Mouse (Mus musculus) kidney, postnatal 10 days (tissue): ENCODE measurements at regions not wholly inside any gene's neighbourhood (a gene's known extent, or its start where the extent isn't known, plus 50 kb on each side); places are given as distances from the start of the nearest gene placed in this dataset.

Experiments used
- DNase-seq: peaks from one replicate; pipeline ENCODE4 v3.0.0; 2021; ENCODE audit warnings: mixed read lengths

DNA sequence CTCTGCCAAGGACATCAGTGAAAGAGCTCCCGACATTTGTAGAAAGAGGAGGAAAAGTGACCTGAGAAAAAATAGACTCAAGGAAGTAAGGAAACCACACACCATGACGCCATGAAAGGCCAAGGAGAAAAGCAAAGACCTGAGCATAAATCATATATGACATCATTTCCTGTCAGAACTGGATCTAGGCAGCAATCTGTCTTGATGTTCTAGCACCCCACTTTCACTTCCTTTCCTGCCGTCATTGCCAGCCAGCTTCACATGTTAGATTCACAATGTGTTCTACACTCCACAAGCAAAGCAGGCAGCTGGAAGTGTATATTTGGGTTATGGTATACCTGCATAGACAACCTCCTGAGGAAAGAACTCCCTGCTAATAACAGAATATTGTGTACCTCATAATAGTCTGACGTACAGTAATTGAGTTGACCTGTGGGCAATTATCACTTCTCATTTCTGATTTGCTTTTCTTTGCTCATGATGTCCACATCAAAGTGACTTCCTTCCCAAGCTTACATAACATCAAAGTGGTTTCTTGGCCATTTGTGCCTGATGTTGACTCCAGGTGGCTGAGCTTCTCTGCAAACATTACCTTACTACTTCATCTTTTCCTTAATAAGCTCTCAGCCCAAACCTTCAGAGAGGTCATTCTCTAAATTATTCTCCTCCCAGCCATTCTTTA lies 633.6 kb upstream of the Adgrl2 start:
- DNase-seq = no peak

DNA sequence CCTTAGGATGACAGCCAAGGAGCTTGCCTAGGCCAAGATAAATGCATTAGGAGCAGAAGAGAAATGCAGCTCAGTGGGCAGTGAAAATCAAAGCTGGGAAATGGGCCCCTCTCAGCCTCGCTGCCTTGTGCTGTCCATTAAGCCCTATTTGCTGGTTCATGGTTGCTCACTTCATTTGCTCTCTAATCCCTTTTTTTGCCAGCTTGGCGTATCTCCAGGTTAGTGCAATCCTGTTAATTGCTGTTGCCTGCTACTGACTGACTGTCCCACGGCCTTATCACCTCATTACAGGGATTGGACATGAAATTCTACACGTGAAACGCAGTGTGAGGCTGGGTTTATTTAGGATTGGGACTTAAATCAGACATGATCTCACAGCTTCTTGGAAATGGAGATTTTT lies 613.5 kb upstream of the Adgrl2 start:
- DNase-seq = no peak

DNA sequence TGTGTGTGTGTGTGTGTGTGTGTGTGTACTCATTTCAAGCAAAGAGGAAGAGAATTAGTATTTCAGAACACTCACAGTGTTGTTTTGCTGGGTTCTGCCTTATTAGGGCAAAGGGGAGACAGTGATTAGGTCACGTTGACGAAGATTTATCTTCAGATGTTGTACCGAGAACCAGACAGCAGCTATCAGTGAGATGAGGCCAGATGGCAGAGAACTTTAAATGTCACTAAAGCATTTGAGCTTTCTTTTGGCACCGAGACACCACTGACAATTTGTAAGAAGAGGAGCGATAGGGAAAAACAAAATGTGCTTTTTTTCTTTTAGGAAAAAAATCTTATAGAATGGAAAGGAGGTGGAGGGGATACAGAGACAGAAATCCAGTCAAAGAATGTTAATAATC lies 610.9 kb upstream of the Adgrl2 start:
- no peak for DNase-seq

DNA sequence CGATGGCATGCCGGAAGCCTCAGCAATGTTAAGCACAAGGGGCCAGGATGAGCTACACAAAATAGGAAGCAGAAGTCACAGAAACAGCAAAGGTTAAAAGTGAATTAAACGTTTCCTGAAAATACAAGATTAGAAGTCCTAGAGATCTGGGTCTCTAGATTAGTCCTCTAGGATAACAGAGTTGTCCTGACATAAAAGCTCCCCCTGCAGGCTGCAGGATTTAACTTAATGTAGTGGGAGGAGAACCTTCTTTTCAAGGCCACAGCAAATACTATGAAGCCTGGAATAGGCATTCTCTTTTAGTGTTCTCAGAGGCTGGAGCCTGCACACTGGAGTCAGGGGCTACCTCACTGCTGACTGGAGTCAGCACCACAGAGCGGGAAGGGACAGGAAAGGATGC lies 604.1 kb upstream of the Adgrl2 start:
- DNase-seq = peak; percentile 58

DNA sequence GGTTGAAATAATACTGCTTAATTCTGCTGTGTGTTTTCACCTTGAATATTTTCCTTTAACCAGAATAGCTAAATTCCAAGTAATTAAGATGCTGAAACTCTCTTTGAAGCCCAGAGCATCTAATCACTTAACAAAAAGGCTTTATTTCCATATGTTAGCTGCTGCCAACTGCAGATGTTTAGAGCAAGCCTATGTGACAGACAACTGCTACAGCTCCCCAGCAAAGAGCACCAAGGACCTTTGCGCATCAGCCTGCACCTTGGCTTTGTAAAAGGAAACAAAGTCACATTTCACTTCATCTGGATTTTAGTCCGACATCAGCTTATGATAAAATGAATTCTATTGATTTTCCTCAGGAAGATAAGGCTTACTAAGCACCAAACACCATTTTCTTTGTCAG lies 595.4 kb upstream of the Adgrl2 start:
- no peak for DNase-seq

DNA sequence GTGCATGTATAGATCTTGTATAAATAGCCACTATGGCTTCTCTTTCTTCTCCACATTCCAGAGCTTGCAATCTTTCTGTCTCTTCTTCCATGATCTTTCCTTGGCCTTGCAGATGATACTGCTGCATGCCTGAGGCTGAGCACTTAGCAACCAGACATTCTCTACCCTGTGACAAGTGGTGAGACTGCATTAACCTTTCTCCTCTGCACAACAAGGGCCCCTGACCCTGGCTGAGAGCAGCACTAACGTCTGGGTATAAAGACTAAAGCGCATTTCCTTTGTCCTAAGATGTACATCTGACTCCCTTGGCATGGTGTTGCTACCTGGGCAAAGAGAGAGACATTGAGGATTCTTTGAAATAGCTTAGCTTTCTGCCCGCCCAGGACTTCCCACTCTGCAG lies 590.8 kb upstream of the Adgrl2 start:
- no peak for DNase-seq

DNA sequence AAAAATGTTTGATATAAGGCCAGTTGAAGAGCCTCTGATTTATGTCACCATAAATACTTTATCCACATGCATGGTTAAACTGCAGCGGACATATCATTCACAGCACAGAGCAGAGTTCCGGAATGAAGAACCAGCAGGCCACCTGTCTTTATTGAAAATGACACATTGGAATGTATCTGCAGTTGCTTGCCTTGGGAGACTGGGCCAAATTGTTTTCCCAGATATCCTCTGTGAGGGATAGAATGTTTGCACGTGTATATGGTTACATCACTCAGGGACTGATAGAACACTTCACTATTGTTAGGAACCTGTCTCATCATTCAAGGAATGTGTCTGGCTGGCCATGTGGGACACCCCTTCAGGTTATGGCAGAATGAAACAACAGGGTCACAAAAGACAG lies 585.3 kb upstream of the Adgrl2 start:
- DNase-seq = no peak

DNA sequence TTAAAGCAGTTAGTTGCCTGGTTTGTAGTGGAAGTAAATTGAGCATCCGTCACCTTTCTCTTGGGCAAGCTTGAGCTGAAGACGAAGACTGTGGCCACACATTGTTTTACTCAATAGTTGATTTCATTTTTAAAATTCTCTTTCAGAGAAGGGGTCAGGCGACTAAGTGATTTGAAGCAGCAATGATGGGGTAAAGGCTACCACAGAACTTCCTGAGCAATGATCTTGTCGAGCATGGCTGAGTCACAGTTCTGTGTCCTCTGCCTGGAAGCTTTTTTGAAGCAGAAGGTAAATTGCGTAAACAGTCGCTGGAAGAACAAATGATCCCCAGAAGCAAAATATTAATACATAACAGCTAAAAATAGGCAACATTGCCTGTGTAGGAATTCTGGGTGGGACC lies 576.5 kb upstream of the Adgrl2 start:
- DNase-seq = no peak

DNA sequence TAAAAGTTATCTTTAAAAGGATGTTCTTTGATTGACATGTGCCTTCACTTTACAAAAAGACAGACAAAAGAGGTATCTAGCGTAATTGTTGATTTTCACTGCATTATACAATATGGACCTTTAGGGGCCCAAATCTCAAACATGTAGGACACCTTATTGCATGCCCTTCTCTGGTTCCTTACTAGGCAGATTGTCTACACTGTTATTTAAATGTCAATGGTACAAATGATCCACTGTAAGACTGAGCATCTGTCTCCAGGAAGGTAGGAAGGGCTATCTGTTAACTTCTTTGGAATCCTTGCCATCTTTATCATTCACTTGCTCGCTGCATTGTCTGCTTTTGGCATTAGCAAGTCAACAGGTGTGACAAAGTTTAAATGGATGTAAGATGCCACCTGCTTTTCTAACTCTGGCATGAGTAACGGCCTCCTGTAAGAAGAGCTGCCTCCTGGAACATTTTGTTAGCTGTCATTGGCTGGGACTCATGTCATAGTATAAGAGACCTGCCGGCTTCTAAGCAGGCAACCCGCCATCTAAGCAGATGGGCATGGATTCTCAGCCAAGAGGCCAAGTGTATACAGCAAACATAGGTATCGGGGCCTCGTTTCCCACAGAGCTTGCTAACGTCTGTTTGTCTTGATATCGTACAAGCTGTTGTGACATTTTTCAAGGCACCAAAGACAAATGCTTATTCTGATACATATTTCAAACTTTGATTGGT lies 560.0 kb upstream of the Adgrl2 start:
- DNase-seq = no peak

DNA sequence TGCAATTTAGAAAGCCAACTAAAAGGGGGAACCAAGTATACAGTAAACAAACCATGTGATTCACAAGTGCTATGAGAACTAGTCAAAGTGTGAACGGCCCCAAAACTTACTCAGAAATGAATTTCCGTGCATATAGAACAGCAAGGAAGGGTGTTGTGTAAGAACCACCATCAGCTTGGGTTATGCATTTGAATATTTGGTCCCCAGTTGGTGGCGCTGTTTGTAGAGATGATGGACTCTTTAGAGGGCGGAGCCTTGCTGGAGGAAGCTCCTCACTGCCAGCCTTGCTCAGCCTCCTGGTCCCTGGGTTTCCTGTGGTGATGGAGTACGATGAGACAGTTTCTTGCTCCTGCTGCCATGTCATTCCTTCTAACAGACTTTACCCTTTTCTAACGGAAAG lies 556.7 kb upstream of the Adgrl2 start:
- no peak for DNase-seq

DNA sequence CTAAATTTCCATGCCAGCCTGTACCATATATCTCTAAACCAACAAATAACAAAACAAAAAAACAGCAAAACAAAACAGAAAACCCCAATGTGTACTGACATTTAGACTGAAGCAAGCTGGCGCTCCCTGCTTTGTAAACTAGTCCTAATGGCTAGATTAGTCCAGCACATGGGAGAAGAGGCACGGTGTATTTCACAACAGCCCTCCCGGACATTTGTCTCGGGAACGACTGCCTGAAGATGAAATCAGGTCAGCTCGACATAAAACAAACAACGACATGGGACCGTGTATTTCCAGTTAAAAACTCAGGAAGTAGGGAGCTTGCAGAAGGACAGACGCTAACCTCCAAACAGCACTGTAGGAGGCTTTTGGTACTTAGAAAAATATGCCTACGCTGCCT lies 555.9 kb upstream of the Adgrl2 start:
- no peak for DNase-seq

DNA sequence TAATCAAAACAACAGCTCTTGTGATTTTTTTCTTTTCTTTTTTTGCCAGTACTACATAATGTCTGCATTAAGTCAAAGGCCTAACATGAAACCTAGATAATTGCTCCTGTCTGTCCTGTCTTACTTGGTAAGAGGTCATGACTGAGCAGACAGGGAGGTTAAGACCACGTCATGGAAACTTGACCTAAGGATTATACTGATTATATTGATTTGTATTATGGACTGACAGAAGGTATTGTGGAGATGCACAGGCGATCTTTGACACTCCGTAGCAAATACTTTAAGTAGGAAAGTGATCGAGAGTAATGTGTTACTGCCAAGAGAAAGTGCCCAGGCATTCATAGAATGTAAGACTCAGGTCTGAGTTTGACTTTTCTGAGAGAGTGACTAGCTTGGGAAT lies 543.8 kb upstream of the Adgrl2 start:
- no peak for DNase-seq

DNA sequence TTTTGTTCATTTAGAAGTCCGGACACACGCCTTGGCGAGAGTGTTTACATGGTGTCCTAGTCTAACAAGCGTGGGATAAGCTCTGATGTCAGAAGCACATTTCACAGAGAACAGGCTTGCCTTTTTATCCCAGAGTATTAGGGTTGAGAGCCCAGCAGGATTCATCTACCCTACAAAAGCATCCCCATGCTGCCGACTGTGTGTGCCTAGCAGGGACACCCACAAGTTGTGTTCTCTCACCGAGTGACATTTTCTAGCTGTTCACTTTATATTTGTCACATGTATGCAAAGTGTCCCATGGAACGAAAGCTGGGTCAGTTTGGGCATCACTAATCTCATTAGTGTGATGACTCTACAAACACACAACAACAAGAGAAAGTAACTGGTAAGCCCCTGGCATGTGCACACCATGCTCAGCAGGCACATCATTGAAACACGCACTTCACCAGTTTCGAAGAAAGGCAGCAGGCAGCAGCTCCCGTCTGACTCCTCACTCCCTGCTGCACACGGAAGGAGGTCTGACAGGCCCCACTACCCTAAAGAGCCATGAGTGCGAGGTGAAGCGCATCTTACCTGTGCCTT lies 539.8 kb upstream of the Adgrl2 start:
- no peak for DNase-seq

DNA sequence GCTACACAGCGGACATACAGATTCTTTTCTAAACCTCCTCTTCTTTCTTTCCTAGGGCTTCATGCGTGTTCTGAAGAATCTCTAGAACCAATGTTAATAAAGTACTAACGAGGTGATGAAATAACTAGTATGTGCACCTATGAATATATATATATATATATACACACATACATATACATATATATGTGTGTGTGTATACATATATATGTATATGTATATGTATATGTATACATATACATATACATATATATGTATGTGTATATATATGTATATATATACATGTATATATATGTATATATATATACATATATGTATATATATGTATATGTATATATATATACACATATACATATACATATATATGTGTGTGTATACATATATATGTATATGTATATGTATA lies 536.2 kb upstream of the Adgrl2 start:
- DNase-seq = no peak

DNA sequence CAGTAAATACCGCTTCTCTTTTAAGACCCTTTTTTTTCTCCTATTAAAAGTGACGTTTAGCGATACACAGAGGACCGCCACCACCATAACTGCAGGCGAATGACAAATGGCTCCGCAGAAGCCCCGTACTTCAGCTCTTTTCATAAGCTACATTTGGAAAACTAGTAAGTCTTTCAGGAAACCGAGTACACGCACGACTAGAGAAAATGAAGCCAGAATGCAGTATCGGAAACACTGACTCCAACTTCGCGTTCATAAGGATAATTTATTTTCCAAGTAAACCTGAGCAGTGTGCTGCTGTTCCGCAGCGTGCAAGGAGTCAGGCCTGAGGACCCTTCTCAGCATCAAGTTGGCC lies 529.2 kb upstream of the Adgrl2 start:
- DNase-seq = no peak

DNA sequence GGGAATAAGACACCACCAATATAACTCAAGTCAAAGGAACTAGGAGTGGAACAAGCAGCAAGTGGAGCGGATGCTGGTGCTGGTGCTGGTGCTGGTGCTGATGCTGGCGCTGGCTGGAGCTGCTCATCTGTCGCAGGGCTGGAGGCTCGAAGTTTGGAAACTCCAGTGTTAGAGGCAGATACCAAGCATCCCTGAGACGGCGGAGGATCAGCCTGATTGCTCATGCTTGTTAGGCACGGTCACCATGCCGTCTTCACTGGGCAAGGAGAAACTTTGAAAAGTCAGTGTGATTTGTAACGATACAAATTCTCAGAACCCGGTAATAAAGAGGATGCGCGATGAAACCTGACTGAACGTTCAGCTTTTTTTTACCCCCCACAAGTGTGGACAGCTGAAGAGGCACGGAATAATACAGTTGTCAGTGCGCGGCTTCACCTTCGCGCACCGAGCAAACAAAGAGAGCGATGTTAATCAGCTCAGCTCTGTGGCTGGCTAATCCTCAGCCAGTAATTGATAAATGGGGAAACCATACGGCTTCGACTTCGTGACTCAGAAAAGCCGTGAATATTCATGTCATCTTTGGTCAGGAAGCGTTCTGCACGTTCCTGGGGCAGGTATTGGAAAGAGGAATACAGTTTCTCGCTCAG lies 528.7 kb upstream of the Adgrl2 start:
- DNase-seq = no peak

DNA sequence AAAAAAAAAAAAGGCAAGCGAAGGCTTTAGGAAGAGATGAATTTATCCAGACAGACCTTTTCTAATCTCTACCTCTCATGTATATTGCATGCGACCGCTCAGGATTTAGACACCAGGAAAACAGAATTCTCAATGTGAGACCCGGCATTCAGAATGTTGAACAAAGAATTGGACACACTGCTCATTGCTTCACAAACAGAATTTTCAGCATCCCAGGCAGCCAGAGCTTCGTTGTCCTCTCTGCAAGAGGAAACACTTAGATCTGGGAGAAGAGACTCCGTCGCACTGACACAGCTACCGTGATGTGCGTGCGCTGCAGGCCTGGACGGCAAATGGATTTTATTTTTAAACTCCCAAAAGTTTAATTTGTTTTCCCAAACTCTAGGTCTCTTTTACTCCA lies 527.2 kb upstream of the Adgrl2 start:
- DNase-seq = no peak

DNA sequence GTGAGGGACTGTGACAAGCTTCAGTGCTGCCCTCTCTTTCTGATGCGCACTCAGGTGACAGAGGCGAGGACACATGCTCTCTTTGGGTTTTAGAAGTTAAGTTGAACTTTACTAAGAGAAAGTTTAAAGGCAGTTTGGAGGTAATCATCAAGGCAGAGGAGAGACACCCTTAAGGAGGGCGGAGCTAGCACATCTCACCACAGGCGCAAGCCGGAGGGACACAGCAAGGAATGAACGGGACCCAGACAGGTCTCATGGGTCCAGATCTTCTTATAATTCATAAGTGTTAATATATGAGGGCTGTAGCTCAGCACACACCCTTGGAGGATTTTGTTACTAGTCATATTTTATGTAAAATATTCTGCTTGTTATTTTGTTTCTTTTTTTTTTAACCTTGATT lies 518.8 kb upstream of the Adgrl2 start:
- DNase-seq = no peak

DNA sequence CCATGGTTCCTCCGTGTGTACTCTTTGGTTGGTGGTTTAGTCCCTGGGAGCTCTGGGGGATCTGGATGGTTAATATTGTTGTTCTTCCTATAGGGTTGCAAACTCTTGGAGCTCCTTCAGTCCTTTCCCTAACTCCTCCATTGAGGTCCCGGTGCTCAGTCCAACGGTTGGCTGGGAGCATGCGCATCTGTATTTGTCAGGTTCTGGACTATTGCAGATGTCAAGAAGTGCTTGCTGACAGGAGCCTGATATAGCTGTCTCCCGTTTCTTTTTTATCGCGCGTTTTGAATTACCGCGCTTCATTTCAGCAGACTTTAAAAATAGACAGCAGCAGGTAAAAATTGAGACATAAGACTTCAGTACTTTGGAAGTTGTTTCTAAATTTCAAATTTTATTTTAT lies 518.3 kb upstream of the Adgrl2 start:
- DNase-seq = no peak

DNA sequence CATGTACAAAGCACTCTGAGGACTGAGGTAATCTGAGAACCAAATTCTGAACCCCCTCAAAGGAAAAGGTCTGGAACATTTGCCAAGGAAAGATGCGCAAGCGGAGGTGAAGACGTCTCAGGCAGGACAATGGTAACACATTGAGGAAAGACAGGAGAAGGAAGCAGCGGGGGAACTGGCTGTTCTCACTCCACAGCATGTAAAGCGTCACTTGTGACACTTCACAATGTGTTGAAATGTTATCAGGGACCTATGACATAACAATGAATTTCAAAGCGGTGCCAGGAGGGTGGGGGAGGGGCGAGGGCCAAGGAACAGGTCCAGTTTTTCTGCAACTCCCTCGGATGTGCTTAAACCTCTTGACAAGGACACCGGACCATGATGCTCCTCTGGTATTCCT lies 515.3 kb upstream of the Adgrl2 start:
- DNase-seq = no peak

DNA sequence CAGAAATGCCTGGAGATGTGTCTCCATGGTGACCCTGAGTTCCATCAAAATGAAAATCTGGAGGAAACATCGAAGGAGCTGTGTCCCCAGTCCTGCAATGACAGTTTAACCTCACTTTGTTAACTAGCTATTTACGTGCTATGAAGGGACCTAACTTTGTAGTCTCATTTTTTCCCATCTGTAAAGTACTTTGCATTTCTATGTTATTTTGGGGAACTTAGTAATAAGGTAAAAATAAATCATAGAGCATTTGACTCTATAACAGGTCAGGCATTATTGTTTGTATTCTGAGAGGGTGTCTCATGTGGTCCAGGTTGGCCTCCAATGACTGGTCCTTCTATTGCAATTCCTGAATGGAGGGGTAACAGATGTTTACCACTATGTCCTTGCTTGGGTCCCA lies 513.6 kb upstream of the Adgrl2 start:
- DNase-seq = no peak

DNA sequence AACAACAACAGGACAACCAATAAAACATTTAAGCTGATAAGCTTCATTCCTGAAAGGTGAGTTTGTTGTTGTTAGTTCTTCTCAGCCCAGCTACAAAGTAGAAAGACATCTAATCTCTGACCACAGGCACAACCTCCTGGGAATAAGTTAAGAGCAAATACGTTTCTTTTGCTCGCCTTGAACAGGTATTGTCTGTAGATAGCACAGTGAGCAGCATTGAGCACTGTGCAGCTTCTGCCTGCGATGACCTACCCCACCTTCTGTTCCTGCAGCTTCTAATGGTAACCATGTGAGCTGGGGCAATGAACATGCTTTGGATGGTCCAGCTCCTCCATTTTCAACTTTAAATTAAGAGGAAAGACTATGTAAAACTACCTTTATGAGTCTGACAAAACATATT lies 509.8 kb upstream of the Adgrl2 start:
- DNase-seq = no peak

DNA sequence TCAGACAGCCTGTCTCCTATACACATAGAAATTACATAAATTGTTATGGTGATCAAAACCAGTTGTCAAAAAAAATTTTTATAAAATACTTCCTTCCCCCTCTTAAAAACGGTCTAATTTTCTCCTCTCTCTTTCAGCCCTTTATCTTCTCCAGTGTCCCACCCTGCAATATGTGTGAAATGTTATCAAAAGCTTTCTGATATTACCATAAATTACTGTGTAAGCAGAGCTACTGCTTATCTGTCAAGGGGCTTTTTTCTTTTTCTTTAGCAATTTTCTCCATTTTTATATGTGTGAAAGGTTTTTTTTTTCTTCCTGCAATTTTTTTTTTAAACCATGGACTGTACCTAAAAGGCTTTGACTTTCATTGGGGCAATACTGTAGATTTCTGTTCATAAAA lies 508.4 kb upstream of the Adgrl2 start:
- DNase-seq = no peak

DNA sequence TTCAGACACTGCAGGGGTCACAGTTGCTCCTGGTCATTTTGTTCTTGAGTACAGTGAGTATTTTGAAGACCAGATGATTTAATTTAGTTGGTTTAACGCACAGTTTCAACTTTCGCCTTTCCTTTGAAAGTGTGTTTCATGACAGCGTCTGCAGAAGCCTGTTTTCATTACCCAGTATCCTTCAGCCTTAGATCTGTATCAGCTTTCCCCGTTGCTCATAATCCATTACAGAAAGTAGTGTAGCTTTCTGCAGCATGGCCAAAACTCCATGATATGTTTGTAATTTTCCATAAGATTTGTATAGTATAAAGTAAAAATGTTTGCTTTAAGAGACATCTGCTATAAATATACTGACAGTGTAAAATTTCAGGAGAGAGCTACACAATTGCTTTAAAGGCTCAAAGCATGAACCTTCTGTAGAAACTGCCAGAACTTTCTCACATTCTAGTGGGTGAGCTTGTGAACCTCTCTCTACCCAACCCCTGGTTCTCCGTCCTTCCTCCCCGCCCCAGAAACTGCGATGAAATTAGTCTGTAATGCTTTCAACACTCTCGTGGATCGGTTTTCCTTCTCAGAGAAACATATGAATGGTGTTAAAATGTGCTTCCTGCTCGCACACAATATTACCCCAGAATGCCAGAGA lies 506.6 kb upstream of the Adgrl2 start:
- DNase-seq = no peak
